ENCODE assay signal across 8 mouse cellular contexts in genomic region chr2:92058469-92058868, GRCm38 (mm10). TPM values are rescaled to one million over a fixed set of nuclear protein-coding genes. Genes with fewer than 3 reads are reported as not detected.
DNase-seq lines count a peak whose midpoint lies in the region; ATAC-seq and TF ChIP-seq lines count a peak whose summit lies in the region.

No protein-coding gene starts in this region.

- H3K27ac ChIP-seq in hindbrain, embryonic 14.5 days = peak overlapping the region; percentile 91

- no peaks in the 10 kb centered on the region for H3K36me3 ChIP-seq in hindbrain, embryonic 14.5 days (replicated peaks; ENCODE audit: control insufficient read depth, insufficient read depth)

- DNase-seq in Patski (ENCODE audit: low read depth, low spot score) = peak; percentile 42
- peak; percentile 98 to 99 for DNase-seq in cerebellum, postnatal 14 days
- DNase-seq in frontal cortex, postnatal 25 days (ENCODE audit: low spot score in 2 of 2) = peak; percentile 95
- peak; percentile 95 for DNase-seq in hindbrain, embryonic 14.5 days (ENCODE audit: low spot score)
- peak; percentile 94 to 98 for DNase-seq in layer of hippocampus, postnatal 25 days (ENCODE audit: extremely low spot score in 1 of 2, low spot score in 1 of 2)
- peak; percentile 94 for DNase-seq in lung, postnatal 14 days
- peak; percentile 93 for DNase-seq in ovary, postnatal 36 days (ENCODE audit: low spot score)
- peak; percentile 86 for DNase-seq in thymus, postnatal 14 days

- ATAC-seq in Patski = peak; percentile 83
- ATAC-seq in hindbrain, embryonic 14.5 days (ENCODE audit: low FRiP score) = peak; percentile 61

- H3K4me2 ChIP-seq in hindbrain, embryonic 14.5 days (replicated peaks) = peak overlapping the region; percentile 95

- H3K9ac ChIP-seq in hindbrain, embryonic 14.5 days = peak overlapping the region; percentile 95

- CTCF ChIA-PET in Patski (lab: Charles Lee) = interaction anchor here (0.9 to 5.5 kb wide), 5 partner anchors 18 to 74 kb away, joined by 3 to 41 read pairs (median 5); no protein-coding TSS in a partner anchor

- peaks cover 15% of the 10 kb centered on the region; the same call in 1 of the 2 replicates for H3K4me1 ChIP-seq in hindbrain, embryonic 14.5 days (replicated peaks; ENCODE audit: control insufficient read depth, insufficient read depth, low read length)

- in situ Hi-C loops in Patski (cut with MboI; ENCODE audit: low pct_unique_long_range_greater_than_20kb) = loop anchor here (5.0 kb wide), 1 partner anchor 51 kb away; no protein-coding TSS in a partner anchor

- peaks cover 9% of the 10 kb centered on the region for H3K27me3 ChIP-seq in Patski
- H3K27me3 ChIP-seq in hindbrain, embryonic 14.5 days (ENCODE audit: control insufficient read depth, insufficient read depth, low read length) = peaks cover 41% of the 10 kb centered on the region

- under 1% methylated on average over 29 of the region's 29 CpGs for WGBS in hindbrain, embryonic 14.5 days

- H3K4me3 ChIP-seq in hindbrain, embryonic 14.5 days (replicated peaks; ENCODE audit: low read length) = peak overlapping the region; percentile 75

- H3K9me3 ChIP-seq in hindbrain, embryonic 14.5 days (ENCODE audit: control insufficient read depth, low read length) = no peaks in the 10 kb centered on the region

- peak; percentile 98 for TF ChIP-seq CTCF in Patski (IDR thresholded peaks at IDR 0.05)

- POLR2A ChIA-PET in Patski (lab: Charles Lee) = interaction anchor here (1.4 kb wide), 1 partner anchor 126 kb away, joined by 3 read pairs; no protein-coding TSS in a partner anchor

RNA-seq across cellular contexts. Expression of gene Creb3l1, which starts 34.2 kb away (rescaled TPM):
- 3.6 TPM for polyA plus RNA-seq in Patski (2021)
- 3.5 and 3.6 TPM in 2 replicates for polyA plus RNA-seq in hindbrain, embryonic 14.5 days (2014; fragmentation: Nextera tagmentation; extraction: Ambion mirVana)
- 1 to 10 TPM; 4.0 to 4.6 TPM for total RNA-seq in layer of hippocampus, postnatal 25 days (2021)

RNA-seq across cellular contexts. Expression of gene Phf21a, which starts 34.4 kb away (rescaled TPM):
- 69.9 TPM for polyA plus RNA-seq in Patski (2021)
- 29.6 and 32.2 TPM in 2 replicates for polyA plus RNA-seq in hindbrain, embryonic 14.5 days (2014; fragmentation: Nextera tagmentation; extraction: Ambion mirVana)
- total RNA-seq in layer of hippocampus, postnatal 25 days (2021) = 100 to 1,000 TPM in 1 of 2 experiments, 10 to 100 TPM in 1; 97.9 to 104 TPM

Comparison
In these comparisons a context has a peak if more than half of its experiments do, and no peak if none do; other contexts are left out.
1. Peak in every context shown above with its lines: DNase-seq, ATAC-seq, H3K4me3 ChIP-seq and H3K27ac ChIP-seq.
2. DNase-seq: peak in every context shown above with its lines; median percentile 98 in cerebellum, postnatal 14 days; 96 in layer of hippocampus, postnatal 25 days; 95 in frontal cortex, postnatal 25 days; 95 in hindbrain, embryonic 14.5 days; 94 in lung, postnatal 14 days; 93 in ovary, postnatal 36 days; 86 in thymus, postnatal 14 days; 42 in Patski.